Mouse (Mus musculus) C3H10T1/2 (cell line): ENCODE data around the gene Cox5a. TPM values are rescaled to one million over a fixed set of nuclear protein-coding genes. Genes with fewer than 3 reads are reported as not detected.

Source experiments
- polyA plus RNA-seq, 2 experiments: library from polyadenylated mRNA; unstranded; fragments of >200 nt; fragmentation: generic; extraction: Trizol; gene quantifications; one replicate each; pipeline ENCODE4 v1.2.1; 2012; ENCODE audit warnings: missing spikeins in 2 of 2

The Cox5a gene
- polyA plus RNA-seq = 100 to 1,000 TPM; 315 to 450 TPM

GRCm38 (mm10) chr9:57521056-57521911, at the start of gene Cox5a:
Gene Cox5a, plus strand, starts transcription at chr9:57521274.

GRCm38 (mm10) chr9:57503622-57504380, 17.3 kb upstream of the Cox5a start, which contains the start of gene Rpp25:
Gene Rpp25, plus strand, starts transcription at chr9:57504026.

GRCm38 (mm10) chr9:57537044-57537727, 16.1 kb downstream of the Cox5a start, which contains the start of gene Fam219b:
Gene Fam219b, plus strand, starts transcription at chr9:57537528.

GRCm38 (mm10) chr9:57552139-57552887, 31.2 kb downstream of the Cox5a start, which contains the start of gene Mpi:
Gene Mpi, minus strand, starts transcription at chr9:57552763.

GRCm38 (mm10) chr9:57560861-57561710, 40.0 kb downstream of the Cox5a start, which contains the start of gene Scamp2:
Gene Scamp2, plus strand, starts transcription at chr9:57560943.

Other genes starting within 250 kb of the Cox5a start
- gene Ppcdc, start 81.2 kb upstream of the Cox5a start, polyA plus RNA-seq = 10 to 100 TPM; 13.5 to 29.4 TPM
- gene Scamp5, start 53.2 kb upstream of the Cox5a start, polyA plus RNA-seq = 1 to 10 TPM; 2.9 to 6.9 TPM
- gene Rpp25, start 17.2 kb upstream of the Cox5a start, polyA plus RNA-seq = under 1 TPM; 0.02 to 0.05 TPM
- gene Fam219b, start 16.3 kb downstream of the Cox5a start, polyA plus RNA-seq = 10 to 100 TPM in 1 of 2 experiments, 1 to 10 TPM in 1; 5.1 to 17.4 TPM
- 10 to 100 TPM; 24.2 to 27.6 TPM for gene Mpi, start 31.5 kb downstream of the Cox5a start, polyA plus RNA-seq
- gene Scamp2, start 39.7 kb downstream of the Cox5a start, polyA plus RNA-seq = 10 to 100 TPM; 19.6 to 33.6 TPM
- gene Ulk3, start 68.2 kb downstream of the Cox5a start, polyA plus RNA-seq = 1 to 10 TPM in 1 of 2 experiments, under 1 TPM in 1; 0.68 to 9.3 TPM
- gene Cplx3, start 85.0 kb downstream of the Cox5a start, polyA plus RNA-seq = under 1 TPM in 1 of 2 experiments, not detected in 1; 0.07 TPM
- under 1 TPM; 0.05 to 0.18 TPM for gene Lman1l, start 99.5 kb downstream of the Cox5a start, polyA plus RNA-seq
- 10 to 100 TPM; 59.7 to 79.1 TPM for gene Csk, start 132.4 kb downstream of the Cox5a start, polyA plus RNA-seq
- gene Cyp1a2, start 162.4 kb downstream of the Cox5a start, polyA plus RNA-seq = not detected
- under 1 TPM in 1 of 2 experiments, not detected in 1; 0.11 TPM for gene Cyp1a1, start 166.7 kb downstream of the Cox5a start, polyA plus RNA-seq
- gene Edc3, start 187.3 kb downstream of the Cox5a start, polyA plus RNA-seq = 10 to 100 TPM in 1 of 2 experiments, 1 to 10 TPM in 1; 7.7 to 13.8 TPM
- 10 to 100 TPM; 15.2 to 38.2 TPM for gene Clk3, start 244.6 kb downstream of the Cox5a start, polyA plus RNA-seq